Mouse (Mus musculus) midbrain, embryonic 12.5 days (tissue): ENCODE data around the gene Cpne2. TPM values are rescaled to one million over a fixed set of nuclear protein-coding genes. Genes with fewer than 3 reads are reported as not detected.

Experiments used
- ATAC-seq: fragments of 200-750 bp; cut with Nextera tagmentation; 2 replicates; pipeline ENCODE4 v1.8.0; 2017; ENCODE audit warnings: low read depth, moderate TSS enrichment, moderate library complexity; ENCODE audit not compliant: low FRiP score
- H3K27ac ChIP-seq: fragments of 300-500 bp; sonication (generic); replicated peaks from 2 replicates; pipeline ENCODE4 v1.5.1; 2016; ENCODE audit warnings: mild to moderate bottlenecking
- H3K27me3 ChIP-seq: fragments of 300-500 bp; sonication (generic); 2 replicates; pipeline ENCODE4 v1.6.1; 2016; ENCODE audit warnings: mild to moderate bottlenecking
- H3K36me3 ChIP-seq: fragments of 300-500 bp; sonication (generic); 2 replicates; pipeline ENCODE4 v1.6.1; 2016
- H3K4me1 ChIP-seq: fragments of 300-500 bp; sonication (generic); 2 replicates; pipeline ENCODE4 v1.6.1; 2016
- H3K4me2 ChIP-seq: fragments of 300-500 bp; sonication (generic); replicated peaks from 2 replicates; pipeline ENCODE4 v1.6.1; 2016; ENCODE audit warnings: mild to moderate bottlenecking, moderate library complexity
- H3K4me3 ChIP-seq: fragments of 300-500 bp; sonication (generic); 2 replicates; pipeline ENCODE4 v1.5.1; 2016; ENCODE audit warnings: mild to moderate bottlenecking
- H3K9ac ChIP-seq: fragments of 300-500 bp; sonication (generic); replicated peaks from 2 replicates; pipeline ENCODE4 v1.6.1; 2016; ENCODE audit warnings: mild to moderate bottlenecking, moderate library complexity
- H3K9me3 ChIP-seq: fragments of 300-500 bp; sonication (generic); 2 replicates; pipeline ENCODE4 v1.6.1; 2016; ENCODE audit warnings: mild to moderate bottlenecking
- WGBS: fragments of 180-500 bp; shearing (Covaris S2); methylation state at CpG from one replicate; pipeline ENCODE4 v1.1.7; 2016; 5-methylcytosine and 5-hydroxymethylcytosine counted together
- polyA plus RNA-seq: library from polyadenylated mRNA; unstranded; fragments of >200 nt; fragmentation: Nextera tagmentation; extraction: Ambion mirVana; gene quantifications from 2 replicates; pipeline ENCODE4 v1.2.1, GENCODE M21; 2016

Cpne2 gene
- polyA plus RNA-seq, 1 experiment from 2014 or later, result 9.9 TPM

- H3K4me3 ChIP-seq, result no peak overlapping the region
- H3K27ac ChIP-seq, result peak overlapping the region; percentile 75
- no peaks in the 10 kb centered on the region for H3K36me3 ChIP-seq
- 45% methylated on average over 15 of the region's 15 CpGs for WGBS
- H3K27me3 ChIP-seq, result peaks cover 40% of the 10 kb centered on the region
- ATAC-seq, result peak; percentile 13; the same call in 1 of the 2 replicates
- H3K4me1 ChIP-seq, result peaks cover 24% of the 10 kb centered on the region
- H3K4me2 ChIP-seq, result peak overlapping the region; percentile 40
- H3K9ac ChIP-seq, result peak overlapping the region; percentile 25; the same call in 1 of the 2 replicates
- H3K9me3 ChIP-seq, result no peaks in the 10 kb centered on the region
Measured at GRCm38 (mm10) chr8:94566446-94567158, 33.8 kb downstream of the Cpne2 start.

- Histone ChIP-seq H3K27ac (peak overlapping the region; percentile 75), H3K4me3 (no peak overlapping the region), H3K27me3 (peaks cover 36% of the 10 kb centered on the region), H3K4me1 (peaks cover 22% of the 10 kb centered on the region), H3K36me3 (no peaks in the 10 kb centered on the region), H3K4me2 (peak overlapping the region; percentile 40), H3K9me3 (no peaks in the 10 kb centered on the region), H3K9ac (peak overlapping the region; percentile 25; the same call in 1 of the 2 replicates)
- WGBS, result 45% methylated on average over 8 of the region's 8 CpGs
- peak; percentile 95 for ATAC-seq
Measured at GRCm38 (mm10) chr8:94567159-94567849, 34.5 kb downstream of the Cpne2 start.

- WGBS, result 84% methylated on average over 8 of the region's 8 CpGs
- ATAC-seq, result no peak
- H3K4me2 ChIP-seq, result no peak overlapping the region
- H3K27me3 ChIP-seq, result peaks cover 28% of the 10 kb centered on the region; the same call in 1 of the 2 replicates
- H3K4me1 ChIP-seq, result peaks cover 22% of the 10 kb centered on the region
- no peak overlapping the region for H3K9ac ChIP-seq
- peaks cover 4% of the 10 kb centered on the region; the same call in 1 of the 2 replicates for H3K36me3 ChIP-seq
- no peak overlapping the region for H3K4me3 ChIP-seq
- no peak overlapping the region for H3K27ac ChIP-seq
- H3K9me3 ChIP-seq, result no peaks in the 10 kb centered on the region
Measured at GRCm38 (mm10) chr8:94568098-94568497, 35.3 kb downstream of the Cpne2 start.

GRCm38 (mm10) chr8:94569419-94569818 is 36.6 kb downstream of the Cpne2 start:
- no peaks in the 10 kb centered on the region for H3K9me3 ChIP-seq
- H3K9ac ChIP-seq, result no peak overlapping the region
- 65% methylated on average over 1 of the region's 1 CpGs for WGBS
- peaks cover 16% of the 10 kb centered on the region for H3K36me3 ChIP-seq
- H3K27me3 ChIP-seq, result peaks cover 15% of the 10 kb centered on the region; the same call in 1 of the 2 replicates
- no peak for ATAC-seq
- H3K4me2 ChIP-seq, result no peak overlapping the region
- no peak overlapping the region for H3K4me3 ChIP-seq
- no peak overlapping the region for H3K27ac ChIP-seq
- H3K4me1 ChIP-seq, result peaks cover 22% of the 10 kb centered on the region

GRCm38 (mm10) chr8:94571896-94572295 is 39.1 kb downstream of the Cpne2 start:
- ATAC-seq, result no peak
- peaks cover 41% of the 10 kb centered on the region for H3K36me3 ChIP-seq
- 90% methylated on average over 2 of the region's 2 CpGs for WGBS

GRCm38 (mm10) chr8:94574159-94574907 is 41.5 kb downstream of the Cpne2 start:
- Histone ChIP-seq H3K4me2 (no peak overlapping the region), H3K27ac (no peak overlapping the region), H3K9me3 (no peaks in the 10 kb centered on the region), H3K4me3 (no peak overlapping the region), H3K4me1 (no peaks in the 10 kb centered on the region), H3K27me3 (no peaks in the 10 kb centered on the region), H3K9ac (no peak overlapping the region), H3K36me3 (peaks cover 66% of the 10 kb centered on the region)
- no peak for ATAC-seq
- 88% methylated on average over 16 of the region's 16 CpGs for WGBS

More at GRCm38 (mm10) chr8:94571896-94572295, 39.1 kb downstream of the Cpne2 start:
- Histone ChIP-seq H3K9me3 (no peaks in the 10 kb centered on the region), H3K9ac (no peak overlapping the region), H3K27me3 (no peaks in the 10 kb centered on the region), H3K4me3 (no peak overlapping the region), H3K4me1 (peaks cover 9% of the 10 kb centered on the region), H3K27ac (no peak overlapping the region), H3K4me2 (no peak overlapping the region)

- no peak overlapping the region for H3K27ac ChIP-seq
Measured at GRCm38 (mm10) chr8:94575148-94575547, 42.4 kb downstream of the Cpne2 start.

GRCm38 (mm10) chr8:94581820-94582483 is 49.2 kb downstream of the Cpne2 start:
- H3K36me3 ChIP-seq, result peaks cover 80% of the 10 kb centered on the region
- no peaks in the 10 kb centered on the region for H3K27me3 ChIP-seq
- H3K9me3 ChIP-seq, result no peaks in the 10 kb centered on the region
- ATAC-seq, result no peak
- H3K27ac ChIP-seq, result no peak overlapping the region
- no peak overlapping the region for H3K4me3 ChIP-seq
- WGBS, result 90% methylated on average over 7 of the region's 7 CpGs
- no peak overlapping the region for H3K9ac ChIP-seq
- H3K4me1 ChIP-seq, result no peaks in the 10 kb centered on the region
- H3K4me2 ChIP-seq, result no peak overlapping the region

More at GRCm38 (mm10) chr8:94575148-94575547, 42.4 kb downstream of the Cpne2 start:
- H3K4me1 ChIP-seq, result no peaks in the 10 kb centered on the region
- H3K4me2 ChIP-seq, result no peak overlapping the region
- no peaks in the 10 kb centered on the region for H3K27me3 ChIP-seq
- ATAC-seq, result no peak
- no peak overlapping the region for H3K4me3 ChIP-seq
- H3K9ac ChIP-seq, result no peak overlapping the region
- 93% methylated on average over 4 of the region's 4 CpGs for WGBS
- peaks cover 67% of the 10 kb centered on the region for H3K36me3 ChIP-seq
- H3K9me3 ChIP-seq, result no peaks in the 10 kb centered on the region

GRCm38 (mm10) chr8:94582569-94582968 is 49.8 kb downstream of the Cpne2 start:
- H3K27me3 ChIP-seq, result no peaks in the 10 kb centered on the region
- H3K9me3 ChIP-seq, result no peaks in the 10 kb centered on the region
- no peak overlapping the region for H3K4me2 ChIP-seq
- no peak overlapping the region for H3K27ac ChIP-seq
- no peaks in the 10 kb centered on the region for H3K4me1 ChIP-seq
- 93% methylated on average over 6 of the region's 6 CpGs for WGBS
- H3K36me3 ChIP-seq, result peaks cover 80% of the 10 kb centered on the region
- H3K9ac ChIP-seq, result no peak overlapping the region
- H3K4me3 ChIP-seq, result no peak overlapping the region
- ATAC-seq, result no peak

- WGBS, result 51% methylated on average over 4 of the region's 4 CpGs
- Histone ChIP-seq H3K27ac (0 out of 2 replicates have a peak overlapping the region, but pooled peaks have one; percentile 3), H3K9ac (no peak overlapping the region), H3K4me1 (no peaks in the 10 kb centered on the region), H3K27me3 (no peaks in the 10 kb centered on the region), H3K4me2 (no peak overlapping the region), H3K36me3 (peaks cover 77% of the 10 kb centered on the region), H3K9me3 (no peaks in the 10 kb centered on the region), H3K4me3 (no peak overlapping the region)
- no peak for ATAC-seq
Measured at GRCm38 (mm10) chr8:94584238-94584817, 51.5 kb downstream of the Cpne2 start.

- no peak for ATAC-seq
- no peak overlapping the region for H3K9ac ChIP-seq
- no peaks in the 10 kb centered on the region for H3K27me3 ChIP-seq
- no peak overlapping the region for H3K4me2 ChIP-seq
- H3K27ac ChIP-seq, result no peak overlapping the region
- 76% methylated on average over 4 of the region's 4 CpGs for WGBS
- no peak overlapping the region for H3K4me3 ChIP-seq
- H3K4me1 ChIP-seq, result no peaks in the 10 kb centered on the region
- peaks cover 26% of the 10 kb centered on the region for H3K36me3 ChIP-seq
- H3K9me3 ChIP-seq, result no peaks in the 10 kb centered on the region
Measured at GRCm38 (mm10) chr8:94591691-94592090, 58.9 kb downstream of the Cpne2 start.
